Mouse (Mus musculus): ENCODE data around the gene Tmem242. TPM values are rescaled to one million over a fixed set of nuclear protein-coding genes. Genes with fewer than 3 reads are reported as not detected.
"Not testable (repeated sequence)": the region's sequence is repeated elsewhere in the genome, so short reads cannot be mapped to it uniquely, and the experiment has no call there.

Gene Tmem242
- polyA plus RNA-seq, 1 experiment from 2014 or later: 135 TPM

DNA sequence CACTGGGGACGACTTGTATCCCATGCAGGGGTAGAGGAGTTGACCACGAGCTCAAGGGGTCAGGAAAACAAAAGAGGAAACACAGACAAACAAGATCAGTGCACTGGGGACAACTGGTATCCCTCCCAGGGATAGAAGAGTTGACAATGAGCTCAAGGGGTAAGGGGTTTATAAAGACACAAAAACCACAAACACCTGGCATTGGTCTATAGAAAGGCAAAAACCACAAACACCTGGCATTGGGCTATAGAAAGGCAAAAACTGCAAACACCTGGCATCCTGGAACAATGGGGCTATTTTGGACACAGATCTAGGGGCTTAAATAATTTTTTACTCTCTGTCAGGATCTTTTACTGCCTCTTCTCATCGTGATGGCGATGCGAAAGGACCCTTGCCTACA lies 2.3 kb upstream of the Tmem242 start:
- not testable (repeated sequence) for H3K27ac ChIP-seq; ATAC-seq (ENCODE audit: low FRiP score, low read depth); H3K27me3 ChIP-seq; H3K36me3 ChIP-seq; H3K4me3 ChIP-seq; H3K9me3 ChIP-seq; H3K9ac ChIP-seq; H3K4me2 ChIP-seq (replicated peaks)
- 80% methylated on average over 5 of the region's 5 CpGs for WGBS
- peaks cover 14% of the 10 kb centered on the region for H3K4me1 ChIP-seq

DNA sequence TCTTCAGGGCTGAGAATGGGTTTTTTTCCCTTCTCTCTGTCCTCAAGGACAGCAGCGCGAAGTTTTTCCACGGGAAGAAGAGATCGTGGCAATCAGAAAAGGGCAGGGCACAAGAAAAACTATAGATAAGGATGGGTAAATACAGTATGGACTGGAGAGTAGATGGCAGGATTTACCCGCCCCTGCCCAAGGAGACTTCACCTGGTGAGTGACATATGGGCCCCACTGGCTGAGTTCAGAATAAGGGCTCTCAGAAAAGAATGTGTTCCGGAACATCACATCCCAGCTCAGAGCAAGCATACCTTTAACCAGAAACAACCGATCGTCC lies 264 bp downstream of the Tmem242 start:
- 3% methylated on average over 8 of the region's 8 CpGs for WGBS
- H3K4me1 ChIP-seq: peaks cover 14% of the 10 kb centered on the region
- H3K4me2 ChIP-seq (replicated peaks): peak overlapping the region; percentile 86
- H3K27me3 ChIP-seq: no peaks in the 10 kb centered on the region
- H3K36me3 ChIP-seq: peaks cover 16% of the 10 kb centered on the region
- peak overlapping the region; percentile 74 for H3K4me3 ChIP-seq
- H3K27ac ChIP-seq: peak overlapping the region; percentile 65; the same call in 1 of the 2 replicates
- ATAC-seq (ENCODE audit: low FRiP score, low read depth): peak; percentile 51; the same call in 1 of the 2 replicates
- H3K9me3 ChIP-seq: no peaks in the 10 kb centered on the region
- peak overlapping the region; percentile 86 for H3K9ac ChIP-seq

DNA sequence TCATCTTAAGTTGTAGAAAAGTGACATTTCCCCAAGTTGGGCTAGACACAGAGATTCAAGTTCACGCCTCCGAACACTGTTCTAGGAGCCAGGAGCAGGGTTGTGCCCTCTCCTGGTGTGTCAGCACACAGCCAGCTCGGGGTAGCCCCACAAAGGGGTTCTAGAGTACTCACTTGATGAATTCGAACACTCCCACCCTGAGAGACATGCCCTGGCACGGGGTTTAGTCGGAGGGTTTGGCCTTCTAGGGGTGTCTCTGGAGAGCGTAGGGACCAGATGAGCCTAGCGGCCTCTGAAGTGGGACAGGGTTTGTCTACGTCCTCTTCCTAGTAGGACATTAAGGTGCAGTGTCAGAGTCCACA lies 10.3 kb downstream of the Tmem242 start:
- Histone ChIP-seq H3K36me3 (peaks cover 36% of the 10 kb centered on the region), H3K4me2 (replicated peaks) (no peak overlapping the region), H3K27ac (no peak overlapping the region), H3K4me1 (0 out of 2 replicates have a peak, but pooled peaks cover 4% of the 10 kb centered on the region), H3K9me3 (no peaks in the 10 kb centered on the region), H3K9ac (no peak overlapping the region), H3K4me3 (no peak overlapping the region), H3K27me3 (no peaks in the 10 kb centered on the region)
- ATAC-seq (ENCODE audit: low FRiP score, low read depth): peak; percentile 51
- WGBS: 79% methylated on average over 9 of the region's 9 CpGs

DNA sequence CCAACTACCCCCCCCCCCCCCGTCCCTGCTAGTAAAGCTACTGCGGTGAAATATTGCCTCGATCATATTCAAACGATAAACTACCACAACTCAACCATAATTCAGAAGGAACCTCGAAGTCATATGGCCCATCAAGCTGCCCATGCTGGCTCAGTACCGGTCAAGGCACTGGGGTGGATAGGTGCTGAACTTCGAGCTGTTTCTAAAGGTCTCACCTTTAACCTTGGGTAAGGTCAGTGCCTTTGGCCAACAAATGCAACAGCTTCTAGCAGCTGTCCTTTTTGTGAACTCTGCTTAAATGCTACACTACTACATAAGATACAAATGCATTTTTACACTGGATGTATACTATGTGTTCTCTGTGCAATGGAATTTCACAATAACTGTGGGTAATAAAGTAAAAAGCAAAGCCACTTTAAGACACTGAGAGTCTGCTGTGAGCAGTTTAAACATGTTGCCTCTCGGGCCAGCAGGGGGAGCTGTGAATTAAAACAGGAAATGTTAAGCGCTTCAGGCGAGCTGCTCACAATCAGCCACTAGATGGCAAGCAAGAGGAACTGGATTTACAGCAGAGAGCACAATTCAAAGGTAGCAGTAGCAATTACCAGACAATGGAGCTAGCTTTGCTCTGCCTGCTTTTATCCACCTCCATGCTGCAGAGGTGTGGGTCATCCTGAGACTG lies 10.8 kb downstream of the Tmem242 start:
- 58% methylated on average over 10 of the region's 10 CpGs for WGBS
- 0 out of 2 replicates have a peak, but pooled peaks cover 4% of the 10 kb centered on the region for H3K4me1 ChIP-seq
- no peak overlapping the region for H3K4me3 ChIP-seq
- peaks cover 36% of the 10 kb centered on the region for H3K36me3 ChIP-seq
- H3K4me2 ChIP-seq (replicated peaks): no peak overlapping the region
- H3K27ac ChIP-seq: no peak overlapping the region
- ATAC-seq (ENCODE audit: low FRiP score, low read depth): peak; percentile 81; the same call in 1 of the 2 replicates
- H3K27me3 ChIP-seq: no peaks in the 10 kb centered on the region
- no peaks in the 10 kb centered on the region for H3K9me3 ChIP-seq
- H3K9ac ChIP-seq: no peak overlapping the region

DNA sequence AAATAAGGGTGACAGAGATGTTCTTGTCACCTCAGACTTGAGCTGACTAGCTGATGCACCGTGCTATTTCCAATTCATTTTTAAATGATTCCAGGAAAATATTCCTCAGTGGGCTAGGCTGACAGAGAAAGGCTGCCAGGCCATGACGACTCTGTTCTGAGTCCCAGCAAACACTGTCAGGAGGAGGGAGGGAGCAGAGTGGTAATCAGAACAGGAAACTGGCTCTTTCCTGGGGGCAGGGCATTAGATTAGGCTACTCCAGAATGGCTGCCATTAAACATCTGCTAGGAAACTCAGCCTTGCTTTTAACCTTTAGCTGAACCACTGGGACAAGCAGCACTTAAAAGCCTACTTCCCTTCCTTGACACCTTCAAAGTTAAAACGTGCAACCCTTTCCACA lies 14.9 kb downstream of the Tmem242 start:
- Histone ChIP-seq H3K27me3 (no peaks in the 10 kb centered on the region), H3K36me3 (peaks cover 22% of the 10 kb centered on the region), H3K9me3 (no peaks in the 10 kb centered on the region), H3K4me3 (no peak overlapping the region), H3K4me1 (0 out of 2 replicates have a peak, but pooled peaks cover 4% of the 10 kb centered on the region), H3K4me2 (replicated peaks) (no peak overlapping the region), H3K27ac (no peak overlapping the region), H3K9ac (no peak overlapping the region)
- 31% methylated on average over 3 of the region's 3 CpGs for WGBS
- ATAC-seq (ENCODE audit: low FRiP score, low read depth): no peak

DNA sequence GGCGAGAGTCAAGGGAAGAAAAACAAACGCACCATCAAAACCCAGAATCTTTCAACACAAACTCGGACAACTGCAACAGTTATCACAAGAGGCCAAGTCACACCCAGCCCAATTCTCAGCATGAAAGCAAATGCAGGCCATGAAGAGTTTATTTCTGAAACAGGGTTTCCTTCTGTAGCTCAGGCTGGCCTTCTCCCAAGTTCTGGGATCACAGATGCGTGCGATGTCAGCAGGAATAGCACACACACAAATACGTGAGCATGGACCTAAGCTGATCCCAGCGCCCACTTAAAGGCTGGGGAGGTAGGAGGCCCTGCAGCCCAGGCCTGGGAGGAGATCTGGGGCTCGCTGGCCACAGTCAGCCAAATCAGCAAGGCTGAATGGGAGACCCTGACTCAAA lies 15.9 kb downstream of the Tmem242 start:
- 89% methylated on average over 8 of the region's 8 CpGs for WGBS
- no peak for ATAC-seq (ENCODE audit: low FRiP score, low read depth)
- peaks cover 30% of the 10 kb centered on the region for H3K36me3 ChIP-seq
- no peak overlapping the region for H3K27ac ChIP-seq
- H3K4me1 ChIP-seq: no peaks in the 10 kb centered on the region
- H3K27me3 ChIP-seq: no peaks in the 10 kb centered on the region
- H3K4me2 ChIP-seq (replicated peaks): no peak overlapping the region
- no peak overlapping the region for H3K9ac ChIP-seq
- no peaks in the 10 kb centered on the region for H3K9me3 ChIP-seq
- H3K4me3 ChIP-seq: no peak overlapping the region

DNA sequence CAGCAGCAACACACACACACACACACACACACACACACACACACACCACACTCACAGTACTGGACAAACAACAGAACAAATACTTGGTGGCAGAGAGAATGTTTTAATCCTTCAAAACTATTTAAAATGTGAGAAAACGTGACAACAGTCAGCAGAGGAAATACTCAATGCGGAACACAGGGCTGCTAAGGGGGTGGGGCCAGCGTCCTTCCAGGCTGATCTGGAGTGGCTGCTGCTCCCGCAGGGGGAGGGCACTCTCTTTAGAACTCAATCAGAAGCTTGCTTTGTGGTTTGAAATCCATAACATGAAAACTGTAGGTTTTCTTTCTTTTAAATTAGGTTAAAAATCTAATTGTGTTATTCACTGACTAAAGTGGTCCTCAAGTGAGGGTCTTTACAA lies 18.2 kb downstream of the Tmem242 start:
- 52% methylated on average over 4 of the region's 4 CpGs for WGBS
- Histone ChIP-seq H3K27ac (no peak overlapping the region), H3K36me3 (peaks cover 49% of the 10 kb centered on the region)

DNA sequence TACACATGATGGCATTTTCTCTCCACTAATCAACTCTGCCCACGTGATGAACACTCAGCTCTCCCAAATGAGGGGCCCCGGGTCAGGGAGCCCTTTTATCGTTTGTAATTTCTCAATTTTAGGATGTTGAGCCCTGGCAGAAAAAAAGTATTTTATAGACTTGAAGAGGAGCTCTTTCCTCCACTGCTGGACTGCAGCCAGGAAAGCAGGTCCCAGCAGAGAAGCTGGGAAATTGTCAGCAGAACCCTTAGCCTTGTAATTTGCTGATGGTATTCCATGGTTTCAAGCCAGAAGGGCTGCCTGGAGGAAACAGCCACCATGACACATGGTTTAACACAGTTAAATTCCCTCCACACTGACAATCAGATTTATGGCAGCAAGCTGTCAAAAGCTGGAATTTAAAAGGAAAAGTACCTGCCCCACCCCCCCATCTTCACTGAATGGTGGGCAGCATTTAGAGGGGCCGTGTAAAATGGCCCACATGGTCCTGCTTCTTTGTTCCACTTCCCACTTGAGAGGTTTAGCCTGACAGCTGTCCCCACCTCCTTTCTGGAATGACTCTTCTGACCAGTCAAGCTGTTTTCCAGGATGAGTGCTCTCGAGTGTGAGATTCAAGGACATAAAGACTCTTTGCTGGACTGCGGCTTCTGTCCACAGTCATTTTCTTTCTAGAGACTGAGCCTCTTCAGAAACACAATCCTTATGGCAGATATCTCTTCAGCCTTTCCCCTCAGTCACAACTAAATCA lies 20.1 kb downstream of the Tmem242 start:
- no peak overlapping the region for H3K4me2 ChIP-seq (replicated peaks)
- no peaks in the 10 kb centered on the region for H3K9me3 ChIP-seq
- no peak overlapping the region for H3K9ac ChIP-seq
- H3K36me3 ChIP-seq: peaks cover 56% of the 10 kb centered on the region
- WGBS: 73% methylated on average over 6 of the region's 6 CpGs
- H3K4me1 ChIP-seq: no peaks in the 10 kb centered on the region
- no peak overlapping the region for H3K27ac ChIP-seq
- H3K27me3 ChIP-seq: no peaks in the 10 kb centered on the region
- no peak for ATAC-seq (ENCODE audit: low FRiP score, low read depth)
- H3K4me3 ChIP-seq: no peak overlapping the region

More for the DNA sequence above, 18.2 kb downstream of the Tmem242 start:
- Histone ChIP-seq H3K4me1 (no peaks in the 10 kb centered on the region), H3K4me3 (no peak overlapping the region), H3K27me3 (no peaks in the 10 kb centered on the region), H3K9ac (no peak overlapping the region), H3K4me2 (replicated peaks) (no peak overlapping the region), H3K9me3 (no peaks in the 10 kb centered on the region)
- ATAC-seq (ENCODE audit: low FRiP score, low read depth): no peak

DNA sequence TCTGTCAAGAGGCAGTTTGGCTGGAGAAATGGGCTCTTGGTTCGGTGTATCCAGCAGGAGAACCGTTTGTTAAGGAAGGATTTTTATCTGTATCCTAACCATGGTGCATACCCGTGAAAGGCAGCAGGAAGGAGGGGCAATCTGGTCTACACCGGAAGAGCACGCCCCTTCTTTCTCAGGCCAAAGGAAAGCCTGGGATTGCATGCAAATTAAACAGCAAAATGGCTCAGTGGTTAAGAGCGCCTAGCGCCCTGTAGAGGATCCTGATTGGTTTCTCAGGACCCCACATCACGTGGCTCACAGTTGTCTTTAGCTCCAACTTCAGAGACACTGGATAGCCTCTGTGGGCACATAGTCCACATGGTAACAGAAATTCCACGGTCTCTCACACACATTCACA lies 21.0 kb downstream of the Tmem242 start:
- Histone ChIP-seq H3K27me3 (no peaks in the 10 kb centered on the region), H3K36me3 (peaks cover 58% of the 10 kb centered on the region), H3K27ac (no peak overlapping the region), H3K4me3 (no peak overlapping the region), H3K4me2 (replicated peaks) (no peak overlapping the region), H3K4me1 (no peaks in the 10 kb centered on the region), H3K9ac (no peak overlapping the region), H3K9me3 (no peaks in the 10 kb centered on the region)
- no peak for ATAC-seq (ENCODE audit: low FRiP score, low read depth)
- WGBS: 87% methylated on average over 9 of the region's 9 CpGs

DNA sequence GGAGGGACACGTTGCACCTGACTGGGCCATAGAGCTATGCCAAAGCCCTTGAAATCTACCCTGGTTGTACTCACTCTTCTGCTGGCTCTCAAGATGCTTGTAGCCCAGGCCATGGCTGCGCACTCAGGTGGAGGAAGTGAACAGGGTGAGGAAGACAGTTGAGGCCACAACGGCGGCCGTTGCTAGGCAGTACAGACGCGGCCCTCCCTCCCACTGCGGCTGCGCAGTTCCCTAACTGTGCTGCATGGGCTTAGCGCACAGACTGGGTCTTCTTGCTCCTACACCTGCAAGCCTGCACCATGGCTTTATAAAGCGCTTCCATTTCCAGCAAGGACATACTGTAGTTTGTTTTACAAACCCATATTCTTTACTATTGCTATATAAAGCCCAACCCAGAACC lies 21.5 kb downstream of the Tmem242 start, which contains the start of gene Ldhal6b:
Ldhal6b (minus strand) TSS at position 223 of the 400 bp plus-strand sequence.
- ATAC-seq (ENCODE audit: low FRiP score, low read depth): no peak
- no peak within 1 kb of the TSS for H3K9ac ChIP-seq
- no peak within 1 kb of the TSS for H3K4me2 ChIP-seq (replicated peaks)
- H3K36me3 ChIP-seq: peaks cover 59% of the 10 kb centered on the region
- H3K27me3 ChIP-seq: no peaks in the 10 kb centered on the region
- H3K9me3 ChIP-seq: no peaks in the 10 kb centered on the region
- H3K4me3 ChIP-seq: no peak within 1 kb of the TSS
- H3K27ac ChIP-seq: no peak within 1 kb of the TSS
- 88% methylated on average over 11 of the region's 11 CpGs for WGBS
- no peaks in the 10 kb centered on the region for H3K4me1 ChIP-seq

DNA sequence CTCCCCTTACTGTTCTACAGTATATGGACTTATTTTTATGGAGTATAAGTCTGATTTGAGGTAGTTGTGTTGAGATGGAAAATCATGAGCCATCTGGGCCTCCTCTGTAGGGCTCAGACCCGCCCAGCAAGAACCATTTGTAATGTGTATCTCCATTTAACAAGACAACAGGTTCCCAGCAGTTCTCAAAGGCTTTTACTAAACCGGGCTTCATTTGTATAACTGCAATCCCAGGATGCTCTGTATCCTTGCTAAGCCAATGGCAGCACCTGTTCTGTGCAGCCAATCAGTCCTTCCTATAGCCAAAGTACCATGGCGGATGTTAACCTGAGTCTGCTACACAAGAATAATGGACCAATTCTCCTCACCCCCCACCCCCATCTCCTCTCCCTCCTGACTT lies 23.5 kb downstream of the Tmem242 start:
- no peak for ATAC-seq (ENCODE audit: low FRiP score, low read depth)
- no peak overlapping the region for H3K4me3 ChIP-seq
- H3K36me3 ChIP-seq: peaks cover 62% of the 10 kb centered on the region
- H3K4me2 ChIP-seq (replicated peaks): no peak overlapping the region
- H3K4me1 ChIP-seq: no peaks in the 10 kb centered on the region
- H3K27ac ChIP-seq: no peak overlapping the region
- no peaks in the 10 kb centered on the region for H3K9me3 ChIP-seq
- no peak overlapping the region for H3K9ac ChIP-seq
- H3K27me3 ChIP-seq: no peaks in the 10 kb centered on the region
- 92% methylated on average over 3 of the region's 3 CpGs for WGBS

DNA sequence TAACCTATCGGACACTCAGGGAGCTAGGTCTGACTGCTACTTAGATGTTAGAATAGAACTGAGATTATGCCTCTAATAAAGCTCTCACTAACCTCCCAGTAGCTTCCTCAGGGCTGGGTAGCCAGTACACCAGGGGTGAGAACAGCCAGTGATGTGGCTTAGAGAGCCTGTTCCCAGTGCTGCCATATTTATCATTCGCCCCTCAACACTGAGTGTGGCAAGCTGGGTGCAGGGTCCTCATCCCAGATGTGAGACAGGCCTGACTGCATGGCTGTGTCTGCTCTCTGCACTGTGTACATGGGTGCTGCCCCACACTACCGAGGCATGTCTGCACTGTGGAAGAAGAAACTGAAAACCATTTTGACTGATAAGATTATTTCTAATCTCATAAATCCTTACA lies 26.0 kb downstream of the Tmem242 start:
- Histone ChIP-seq H3K4me3 (no peak overlapping the region), H3K27ac (no peak overlapping the region), H3K27me3 (no peaks in the 10 kb centered on the region), H3K4me2 (replicated peaks) (no peak overlapping the region), H3K4me1 (no peaks in the 10 kb centered on the region), H3K36me3 (peaks cover 60% of the 10 kb centered on the region), H3K9ac (no peak overlapping the region), H3K9me3 (no peaks in the 10 kb centered on the region)
- WGBS: 88% methylated on average over 3 of the region's 3 CpGs
- ATAC-seq (ENCODE audit: low FRiP score, low read depth): no peak
